Mouse (Mus musculus) olfactory bulb, adult 2 months (tissue): ENCODE results near the gene Pet117.

Source experiments
- CTCF ChIP-seq: fragments of 200-500 bp; IDR thresholded peaks from 2 replicates; pipeline ENCODE4 v1.5.1; 2012; ENCODE audit warnings: low read depth, mild to moderate bottlenecking, low read length, moderate library complexity; ENCODE audit not compliant: insufficient read depth
- POLR2A ChIP-seq: fragments of 200-500 bp; IDR thresholded peaks from 2 replicates; pipeline ENCODE4 v1.6.1; 2012; ENCODE audit warnings: mild to moderate bottlenecking, low read depth, low read length, moderate library complexity; ENCODE audit not compliant: insufficient read depth

- TF ChIP-seq CTCF (no peak), POLR2A (no peak)
Measured at GRCm38 (mm10) chr2:144373063-144373462, 4.3 kb downstream of the Pet117 start.
